Mouse (Mus musculus) intestine, embryonic 16.5 days (tissue): ENCODE results near the gene Ttbk2. TPM values are rescaled to one million over a fixed set of nuclear protein-coding genes. Genes with fewer than 3 reads are reported as not detected.

Experiments used
- ATAC-seq: fragments of 200-750 bp; cut with Nextera tagmentation; 2 replicates; pipeline ENCODE4 v1.8.0; 2017; ENCODE audit warnings: moderate TSS enrichment, moderate library complexity
- H3K27ac ChIP-seq: fragments of 300-500 bp; sonication (generic); 2 replicates; pipeline ENCODE4 v1.5.1; 2014; ENCODE audit warnings: mild to moderate bottlenecking, low read length
- H3K27me3 ChIP-seq: fragments of 300-500 bp; sonication (generic); replicated peaks from 2 replicates; pipeline ENCODE4 v1.6.1; 2014; ENCODE audit warnings: low read length, control low read depth, mixed read lengths; ENCODE audit not compliant: control insufficient read depth, insufficient read depth
- H3K36me3 ChIP-seq: fragments of 300-500 bp; sonication (generic); 2 replicates; pipeline ENCODE4 v1.6.1; 2014; ENCODE audit warnings: low read length, control low read depth; ENCODE audit not compliant: control insufficient read depth, insufficient read depth
- H3K4me1 ChIP-seq: fragments of 300-500 bp; sonication (generic); 2 replicates; pipeline ENCODE4 v1.6.1; 2014; ENCODE audit warnings: low read length, control low read depth, mixed read lengths; ENCODE audit not compliant: control insufficient read depth, insufficient read depth
- H3K4me2 ChIP-seq: fragments of 300-500 bp; sonication (generic); 2 replicates; pipeline ENCODE4 v1.6.1; 2014; ENCODE audit warnings: low read depth, low read length, control low read depth
- H3K4me3 ChIP-seq: fragments of 300-500 bp; sonication (generic); 2 replicates; pipeline ENCODE4 v1.5.1; 2014; ENCODE audit warnings: mild to moderate bottlenecking, low read length
- H3K9ac ChIP-seq: fragments of 300-500 bp; sonication (generic); 2 replicates; pipeline ENCODE4 v1.6.1; 2014; ENCODE audit warnings: low read depth, low read length
- H3K9me3 ChIP-seq: fragments of 300-500 bp; sonication (generic); 2 replicates; pipeline ENCODE4 v1.6.1; 2016; ENCODE audit warnings: low read length, control low read depth; ENCODE audit not compliant: control insufficient read depth
- WGBS: fragments of 180-500 bp; shearing (Covaris S2); extraction: QIAGEN DNeasy Blood & Tissue Kit; methylation state at CpG from one replicate; pipeline ENCODE4 v1.1.7; 2014; 5-methylcytosine and 5-hydroxymethylcytosine counted together
- polyA plus RNA-seq: library from polyadenylated mRNA; unstranded; fragments of >200 nt; fragmentation: Nextera tagmentation; extraction: Ambion mirVana; gene quantifications from 2 replicates; pipeline ENCODE4 v1.2.1, GENCODE M21; 2015

Gene Ttbk2
- polyA plus RNA-seq, 1 experiment from 2014 or later = 1.4 TPM

DNA sequence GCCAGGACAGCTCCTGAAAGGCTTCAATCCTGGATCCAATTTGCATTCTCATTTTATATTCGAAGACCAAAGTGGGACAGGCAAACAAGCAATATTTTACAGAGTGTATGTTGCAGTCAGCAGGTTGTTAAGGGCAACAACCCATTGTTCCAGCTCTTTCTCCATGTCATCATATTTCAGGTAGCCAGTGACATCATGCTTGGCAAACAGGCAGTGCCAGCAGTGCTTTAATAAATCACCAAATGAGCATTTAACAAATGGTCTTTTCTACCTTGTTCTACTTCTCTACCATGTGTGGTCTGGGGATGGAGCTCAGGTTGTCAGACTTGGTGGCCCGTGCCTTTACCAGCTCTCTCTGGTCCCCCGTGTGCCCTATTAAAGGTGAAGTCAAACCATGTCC, 7.7 kb upstream of the Ttbk2 start:
- no peaks in the 10 kb centered on the region for H3K9me3 ChIP-seq
- H3K4me2 ChIP-seq = no peak overlapping the region
- no peak for ATAC-seq
- 88% methylated on average over 3 of the region's 3 CpGs for whole genome bisulfite sequencing
- H3K9ac ChIP-seq = no peak overlapping the region
- no peaks in the 10 kb centered on the region for H3K36me3 ChIP-seq
- no peak overlapping the region for H3K4me3 ChIP-seq
- no peak overlapping the region for H3K27ac ChIP-seq
- H3K27me3 ChIP-seq = no peaks in the 10 kb centered on the region
- H3K4me1 ChIP-seq = no peaks in the 10 kb centered on the region

DNA sequence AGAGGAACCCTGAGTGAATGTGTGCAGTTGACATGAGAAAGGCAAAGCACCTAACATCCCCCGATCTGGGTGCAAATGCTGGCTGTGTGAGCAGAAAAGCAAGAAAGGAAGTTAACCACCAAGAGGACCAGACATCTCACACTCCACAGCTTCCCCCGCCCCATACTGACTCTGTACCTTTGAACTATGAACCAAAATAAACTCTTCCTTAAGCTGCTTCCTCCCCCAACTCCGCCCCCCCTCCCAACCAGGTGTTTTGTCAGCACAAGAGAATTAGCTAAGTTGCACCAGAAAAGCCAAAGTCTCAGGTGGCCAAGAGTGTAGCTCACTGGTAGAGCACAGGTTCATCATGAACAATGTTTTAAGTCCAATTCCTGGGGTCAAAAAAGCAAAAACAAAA, 2.7 kb upstream of the Ttbk2 start:
- Histone ChIP-seq H3K4me3 (no peak overlapping the region), H3K4me2 (no peak overlapping the region)
- no peak for ATAC-seq

DNA sequence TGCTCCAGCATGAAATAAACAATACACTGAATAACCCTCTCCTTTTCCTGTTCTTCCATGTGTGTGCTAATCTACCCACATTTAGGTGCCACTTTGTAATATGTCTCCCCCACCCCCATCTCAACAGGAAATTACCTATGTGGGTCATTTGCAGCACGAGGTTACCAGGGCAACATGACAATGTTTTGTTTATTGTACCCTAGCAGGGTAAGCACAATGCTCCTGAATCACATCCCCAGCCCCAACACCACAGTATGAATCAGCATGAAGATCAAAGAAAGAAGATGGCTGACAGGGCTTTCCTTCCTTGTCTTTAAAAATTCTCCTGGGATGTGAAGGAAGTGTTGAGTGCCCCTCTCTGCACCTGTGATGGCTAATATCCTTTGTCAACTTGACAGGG, 2.2 kb upstream of the Ttbk2 start:
- 44% methylated on average over 1 of the region's 1 CpGs for WGBS

More for the DNA sequence above, 2.7 kb upstream of the Ttbk2 start:
- Histone ChIP-seq H3K9me3 (no peaks in the 10 kb centered on the region), H3K27ac (no peak overlapping the region), H3K9ac (no peak overlapping the region), H3K36me3 (no peaks in the 10 kb centered on the region), H3K27me3 (no peaks in the 10 kb centered on the region), H3K4me1 (peaks cover 6% of the 10 kb centered on the region; the same call in 1 of the 2 replicates)
- WGBS = 83% methylated on average over 3 of the region's 3 CpGs

DNA sequence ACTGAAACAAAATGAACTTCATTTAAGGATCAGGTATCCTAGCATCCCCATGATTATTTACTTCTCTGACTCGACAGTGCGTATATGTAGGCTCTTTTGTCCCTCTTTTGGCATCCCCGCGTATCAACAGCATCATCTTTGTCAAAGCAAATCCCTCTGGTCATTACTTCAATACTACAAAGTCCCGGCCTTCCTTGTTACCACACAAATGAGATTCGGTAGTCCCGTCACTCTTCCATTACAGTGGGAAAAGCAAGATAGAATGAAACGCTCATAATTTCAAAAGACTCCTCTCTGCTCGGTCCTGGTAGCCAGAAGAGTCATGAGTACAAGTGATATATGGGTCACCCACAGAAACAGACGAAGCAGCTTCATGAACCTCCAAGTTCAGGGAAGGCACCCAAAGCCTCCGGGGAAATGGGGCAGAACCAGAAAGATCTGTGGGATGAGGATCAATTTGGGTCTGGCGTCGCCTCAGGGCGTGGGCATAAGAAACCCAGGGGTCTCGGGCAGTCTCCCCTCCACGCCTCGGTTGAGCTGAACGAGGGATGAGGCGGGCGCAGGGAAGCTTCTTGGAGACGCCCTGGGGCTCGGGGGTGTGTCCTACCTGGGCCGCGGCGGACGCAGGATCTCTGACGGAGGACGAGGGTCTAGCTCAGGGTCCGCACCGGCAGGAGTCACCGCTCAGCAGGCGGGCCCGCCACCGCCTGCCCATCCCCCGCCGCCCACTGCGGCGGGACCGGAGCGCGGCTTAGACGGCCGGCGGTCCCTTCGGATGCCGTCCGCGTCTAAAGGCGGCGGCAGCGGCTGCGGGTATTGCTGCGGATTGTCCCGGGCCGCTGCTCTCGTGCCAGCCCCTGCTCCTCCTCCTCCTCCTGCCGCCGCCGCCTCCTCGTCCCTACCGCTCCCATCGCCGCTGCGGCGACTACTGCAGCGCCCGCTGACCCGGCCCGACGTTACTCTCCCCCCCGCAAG, 668 bp downstream of the Ttbk2 start, which contains the start of gene Cdan1:
TSS of gene Cdan1 (minus strand) at position 680 of the 975 bp plus-strand sequence.
- H3K27me3 ChIP-seq = no peaks in the 10 kb centered on the region
- H3K4me2 ChIP-seq = peak within 1 kb of the TSS; percentile 92
- no peaks in the 10 kb centered on the region for H3K36me3 ChIP-seq
- H3K9ac ChIP-seq = peak within 1 kb of the TSS; percentile 80
- WGBS = under 1% methylated on average over 68 of the region's 71 CpGs
- no peaks in the 10 kb centered on the region for H3K9me3 ChIP-seq
- ATAC-seq = peak; percentile 77
- peak within 1 kb of the TSS; percentile 61 for H3K27ac ChIP-seq
- H3K4me3 ChIP-seq = peak within 1 kb of the TSS; percentile 94
- peaks cover 6% of the 10 kb centered on the region; the same call in 1 of the 2 replicates for H3K4me1 ChIP-seq

More for the DNA sequence above, 2.2 kb upstream of the Ttbk2 start:
- ATAC-seq = no peak
- Histone ChIP-seq H3K9ac (no peak overlapping the region), H3K4me3 (no peak overlapping the region), H3K36me3 (no peaks in the 10 kb centered on the region), H3K9me3 (no peaks in the 10 kb centered on the region), H3K27me3 (no peaks in the 10 kb centered on the region), H3K4me2 (no peak overlapping the region), H3K4me1 (peaks cover 6% of the 10 kb centered on the region; the same call in 1 of the 2 replicates), H3K27ac (no peak overlapping the region)

DNA sequence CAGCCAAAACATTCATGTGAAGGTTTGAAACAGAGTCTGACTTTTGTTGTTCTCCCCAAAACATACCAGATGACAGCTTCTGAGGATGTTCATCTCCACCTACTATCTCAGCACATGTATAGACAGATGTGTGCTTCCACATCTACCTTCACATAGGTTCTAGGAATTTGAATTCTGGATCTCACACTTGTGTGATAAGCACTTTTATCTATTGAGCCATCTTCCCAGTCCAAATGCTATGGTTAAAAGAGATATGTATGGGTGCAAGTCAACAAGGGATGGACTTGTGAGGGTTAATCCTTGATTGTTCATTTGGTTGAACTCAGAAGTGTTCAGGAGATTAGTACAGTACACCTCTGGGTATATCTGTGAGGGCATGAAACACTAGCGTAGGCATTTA, 5.1 kb downstream of the Ttbk2 start:
- Histone ChIP-seq H3K4me1 (peaks cover 6% of the 10 kb centered on the region; the same call in 1 of the 2 replicates), H3K27ac (no peak overlapping the region), H3K9ac (no peak overlapping the region), H3K4me3 (no peak overlapping the region), H3K9me3 (no peaks in the 10 kb centered on the region), H3K36me3 (no peaks in the 10 kb centered on the region), H3K4me2 (no peak overlapping the region), H3K27me3 (no peaks in the 10 kb centered on the region)
- no peak for ATAC-seq
- 97% methylated on average over 1 of the region's 1 CpGs for WGBS

DNA sequence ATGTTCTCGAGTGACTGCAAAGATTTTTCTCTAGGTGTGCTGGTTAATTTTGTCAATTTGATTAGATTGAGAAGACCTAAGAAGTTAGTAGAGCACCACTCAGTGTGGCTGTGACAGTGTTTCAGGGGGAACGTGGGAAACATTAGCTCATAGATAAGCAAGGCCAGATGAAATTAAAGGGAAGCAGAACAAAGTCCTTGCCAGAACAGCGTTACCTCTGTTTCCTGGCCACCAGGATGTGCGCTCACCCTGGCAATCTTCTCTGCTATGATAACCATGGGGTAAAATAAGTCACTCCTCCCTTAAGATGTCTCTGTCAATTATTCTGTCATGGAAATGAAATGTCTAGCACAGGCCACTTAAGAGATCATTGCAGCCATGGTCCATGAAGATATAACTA, 6.4 kb downstream of the Ttbk2 start:
- 62% methylated on average over 4 of the region's 4 CpGs for WGBS
- Histone ChIP-seq H3K36me3 (no peaks in the 10 kb centered on the region), H3K9ac (no peak overlapping the region), H3K4me1 (no peaks in the 10 kb centered on the region), H3K4me2 (no peak overlapping the region), H3K27me3 (no peaks in the 10 kb centered on the region), H3K27ac (no peak overlapping the region), H3K4me3 (no peak overlapping the region), H3K9me3 (no peaks in the 10 kb centered on the region)
- no peak for ATAC-seq

DNA sequence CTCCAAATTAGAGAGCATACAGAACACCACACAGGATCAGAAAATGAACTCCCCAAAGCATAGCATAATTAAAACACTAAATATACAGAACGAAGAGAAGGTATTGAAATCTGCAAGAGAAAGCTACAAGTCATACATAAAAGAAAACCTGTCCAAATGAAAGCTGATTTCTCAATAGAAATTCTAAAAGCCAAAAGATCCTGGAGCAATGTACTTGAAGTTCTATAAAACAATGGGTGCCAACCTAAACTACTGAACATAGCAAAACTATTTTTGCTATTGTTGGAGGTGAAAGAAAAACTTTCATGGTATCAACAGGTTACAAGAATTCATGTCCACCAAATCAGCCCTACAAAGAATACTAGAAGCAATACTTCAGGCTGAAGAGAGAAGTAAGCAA, 9.2 kb downstream of the Ttbk2 start:
- Histone ChIP-seq H3K4me1 (no peaks in the 10 kb centered on the region), H3K9ac (no peak overlapping the region), H3K4me3 (no peak overlapping the region), H3K27me3 (no peaks in the 10 kb centered on the region), H3K27ac (no peak overlapping the region), H3K4me2 (no peak overlapping the region), H3K9me3 (no peaks in the 10 kb centered on the region), H3K36me3 (no peaks in the 10 kb centered on the region)
- ATAC-seq = no peak
- WGBS = 88% methylated on average over 1 of the region's 1 CpGs

DNA sequence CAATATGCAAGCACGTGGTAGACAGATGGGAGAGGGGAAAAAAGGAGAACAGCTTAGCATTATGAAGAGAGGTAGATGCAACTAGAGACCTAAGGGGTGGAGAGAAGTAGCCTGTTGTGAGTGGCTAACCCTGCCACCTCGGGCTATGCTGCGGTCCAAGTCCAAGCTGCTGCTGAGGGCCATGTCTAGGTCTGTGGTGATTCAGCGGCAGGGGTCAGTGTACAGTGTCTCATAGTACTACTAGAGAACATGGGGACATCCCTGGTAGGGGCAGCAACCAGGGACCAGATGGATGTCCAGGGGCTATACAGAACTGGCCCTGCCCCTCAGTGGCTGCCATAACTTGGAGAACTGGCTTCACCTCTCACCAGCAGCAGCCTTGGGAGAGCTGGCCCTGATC, 15.2 kb downstream of the Ttbk2 start:
- no peak for ATAC-seq
- Histone ChIP-seq H3K4me2 (no peak overlapping the region), H3K36me3 (no peaks in the 10 kb centered on the region), H3K27me3 (no peaks in the 10 kb centered on the region), H3K4me1 (no peaks in the 10 kb centered on the region), H3K9ac (no peak overlapping the region), H3K27ac (no peak overlapping the region), H3K4me3 (no peak overlapping the region), H3K9me3 (no peaks in the 10 kb centered on the region)
- whole genome bisulfite sequencing = 91% methylated on average over 4 of the region's 4 CpGs

DNA sequence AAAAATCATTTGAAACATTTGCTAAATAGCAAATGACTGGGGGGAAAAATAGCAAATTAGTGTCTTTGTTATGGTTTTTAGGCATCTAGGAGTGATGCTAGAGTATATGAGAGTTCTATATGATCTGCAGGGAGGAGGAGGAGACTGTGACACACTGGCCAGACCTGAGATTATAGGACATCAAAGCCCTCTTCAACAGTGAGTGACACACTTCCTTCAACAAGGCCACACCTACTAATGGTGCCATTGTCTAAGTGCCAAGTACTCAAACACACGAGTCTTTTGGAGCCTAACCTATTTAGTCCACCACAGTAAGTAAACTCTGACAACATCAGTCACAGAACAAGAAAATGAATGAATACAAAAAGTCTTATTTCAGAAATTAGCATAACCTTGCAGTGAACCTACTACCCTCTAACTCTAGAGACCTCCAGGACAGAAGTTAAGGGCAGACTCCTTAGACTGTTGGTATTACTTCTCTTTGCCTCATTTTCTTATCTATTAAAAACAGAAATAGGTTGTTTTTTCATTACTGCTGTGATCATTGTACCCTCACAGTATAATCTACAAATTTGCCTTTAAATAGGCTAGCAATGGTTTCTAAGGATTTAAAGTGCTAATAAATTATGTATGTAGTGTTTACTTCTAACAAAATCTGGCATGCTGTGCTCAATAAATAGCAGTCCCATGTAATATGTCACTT, 23.3 kb downstream of the Ttbk2 start:
- Histone ChIP-seq H3K27ac (no peak overlapping the region), H3K27me3 (no peaks in the 10 kb centered on the region), H3K4me1 (no peaks in the 10 kb centered on the region), H3K9ac (no peak overlapping the region), H3K4me3 (no peak overlapping the region), H3K9me3 (no peaks in the 10 kb centered on the region), H3K36me3 (no peaks in the 10 kb centered on the region), H3K4me2 (no peak overlapping the region)
- 40% methylated on average over 1 of the region's 1 CpGs for WGBS
- no peak for ATAC-seq
